Mouse (Mus musculus) hindbrain, postnatal 0 days (tissue): ENCODE data around the gene Zfp62. TPM values are rescaled to one million over a fixed set of nuclear protein-coding genes. Genes with fewer than 3 reads are reported as not detected.
A peak's percentile ranks its signal among the peaks of the same experiment; 100 is the strongest.

Experiments used
- ATAC-seq: fragments of 200-750 bp; cut with Nextera tagmentation; 2 replicates; pipeline ENCODE4 v1.8.0; 2017; ENCODE audit warnings: mild to moderate bottlenecking, moderate TSS enrichment, moderate library complexity
- DNase-seq: peaks from one replicate; pipeline ENCODE4 v3.0.0-alpha.2; 2015; ENCODE audit warnings: low spot score
- H3K27ac ChIP-seq: fragments of 300-500 bp; sonication (generic); 2 replicates; pipeline ENCODE4 v1.5.1; 2014; ENCODE audit warnings: mild to moderate bottlenecking
- H3K27me3 ChIP-seq: fragments of 300-500 bp; sonication (generic); 2 replicates; pipeline ENCODE4 v1.6.1; 2014; ENCODE audit warnings: low read length, mixed read lengths; ENCODE audit not compliant: insufficient read depth
- H3K36me3 ChIP-seq: fragments of 300-500 bp; sonication (generic); 2 replicates; pipeline ENCODE4 v1.6.1; 2014; ENCODE audit warnings: low read length, mixed read lengths; ENCODE audit not compliant: insufficient read depth
- H3K4me1 ChIP-seq: fragments of 300-500 bp; sonication (generic); 2 replicates; pipeline ENCODE4 v1.6.1; 2014; ENCODE audit warnings: antibody characterized with exemption, low read length, mixed read lengths; ENCODE audit not compliant: insufficient read depth
- H3K4me2 ChIP-seq: fragments of 300-500 bp; sonication (generic); 2 replicates; pipeline ENCODE4 v1.6.1; 2014; ENCODE audit warnings: low read depth, mild to moderate bottlenecking, low read length, moderate library complexity, mixed read lengths
- H3K4me3 ChIP-seq: fragments of 300-500 bp; sonication (generic); 2 replicates; pipeline ENCODE4 v1.5.1; 2014; ENCODE audit warnings: low read length
- H3K9ac ChIP-seq: fragments of 300-500 bp; sonication (generic); replicated peaks from 2 replicates; pipeline ENCODE4 v1.6.1; 2014; ENCODE audit warnings: mild to moderate bottlenecking, low read length, moderate library complexity, mixed read lengths
- H3K9me3 ChIP-seq: fragments of 300-500 bp; sonication (generic); 2 replicates; pipeline ENCODE4 v1.6.1; 2016; ENCODE audit warnings: low read length, mixed read lengths
- CTCF ChIP-seq: IDR thresholded peaks from 2 replicates; pipeline ENCODE4 v1.5.1; 2016; ENCODE audit warnings: antibody characterized with exemption, control low read depth, low read depth
- WGBS: fragments of 180-500 bp; shearing (Covaris S2); extraction: QIAGEN DNeasy Blood & Tissue Kit; methylation state at CpG from one replicate; pipeline ENCODE4 v1.1.7; 2014; 5-methylcytosine and 5-hydroxymethylcytosine counted together
- polyA plus RNA-seq: library from polyadenylated mRNA; unstranded; fragments of >200 nt; fragmentation: Nextera tagmentation; extraction: Ambion mirVana; gene quantifications from 2 replicates; pipeline ENCODE4 v1.2.1, GENCODE M21; 2015
- total RNA-seq: library from RNA; depleted of rRNA; stranded (reverse); fragments of >200 nt; gene quantifications from 2 replicates; pipeline ENCODE4 v1.2.3, GENCODE M21; 2014

Zfp62 gene
- total and polyA plus RNA-seq, 2 experiments from 2014 or later, result 25.0 to 25.8 TPM

DNA sequence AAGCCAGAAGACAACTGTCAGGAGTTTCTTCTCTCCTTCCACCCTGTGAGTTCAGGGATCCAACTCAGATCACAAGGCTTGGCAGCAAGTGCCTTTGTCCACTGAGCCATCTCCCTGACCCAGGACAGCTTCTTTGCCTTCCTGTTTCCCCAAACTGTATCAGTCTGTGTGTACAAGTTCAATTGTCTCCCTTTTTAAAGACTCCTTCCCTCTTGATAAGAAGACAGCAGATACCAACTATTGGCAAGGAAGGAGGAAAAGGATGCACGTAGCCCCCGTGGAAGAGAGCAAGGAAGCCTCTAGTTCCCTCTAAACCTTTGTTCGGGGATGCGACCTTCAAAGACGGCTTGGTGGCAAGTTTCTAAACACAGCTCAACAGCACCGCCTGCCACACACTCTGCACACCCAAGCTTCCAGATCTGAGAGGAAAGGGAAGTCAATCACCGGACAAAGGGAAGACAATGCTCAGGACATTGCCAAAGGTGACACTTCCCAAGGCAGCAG lies 7.2 kb upstream of the Zfp62 start:
- Histone ChIP-seq H3K4me3 (no peak overlapping the region), H3K36me3 (no peaks in the 10 kb centered on the region), H3K9ac (no peak overlapping the region), H3K4me2 (no peak overlapping the region), H3K27me3 (no peaks in the 10 kb centered on the region), H3K4me1 (no peaks in the 10 kb centered on the region), H3K9me3 (no peaks in the 10 kb centered on the region), H3K27ac (no peak overlapping the region)
- DNase-seq (no peak), ATAC-seq (no peak)
- WGBS, result 92% methylated on average over 7 of the region's 7 CpGs
- no peak for TF ChIP-seq CTCF

DNA sequence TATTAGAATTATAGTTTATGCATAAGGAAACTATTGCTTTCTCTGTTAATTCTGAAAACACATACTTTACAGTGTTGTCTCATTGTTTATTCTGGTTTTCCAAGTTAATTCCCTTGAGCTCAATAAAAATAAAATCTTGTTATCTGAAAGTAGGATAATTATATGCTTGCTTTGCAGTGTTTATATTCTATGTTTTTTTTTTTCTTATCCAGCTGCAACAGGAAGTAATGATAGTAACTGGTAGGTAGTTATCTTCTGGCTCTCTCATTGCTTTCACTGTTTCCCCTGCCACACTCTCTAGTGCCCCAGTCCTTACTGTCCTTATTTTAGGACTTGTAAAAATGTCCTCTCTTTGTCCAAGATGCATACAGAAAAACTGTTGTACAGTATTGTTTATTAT lies 2.4 kb upstream of the Zfp62 start:
- ATAC-seq, result no peak
- no peak overlapping the region for H3K4me2 ChIP-seq
- H3K36me3 ChIP-seq, result no peaks in the 10 kb centered on the region
- no peak for DNase-seq
- H3K27ac ChIP-seq, result no peak overlapping the region
- no peaks in the 10 kb centered on the region for H3K27me3 ChIP-seq
- TF ChIP-seq CTCF, result no peak
- H3K4me3 ChIP-seq, result no peak overlapping the region
- no peak overlapping the region for H3K9ac ChIP-seq
- H3K4me1 ChIP-seq, result peaks cover 10% of the 10 kb centered on the region
- no peaks in the 10 kb centered on the region for H3K9me3 ChIP-seq

DNA sequence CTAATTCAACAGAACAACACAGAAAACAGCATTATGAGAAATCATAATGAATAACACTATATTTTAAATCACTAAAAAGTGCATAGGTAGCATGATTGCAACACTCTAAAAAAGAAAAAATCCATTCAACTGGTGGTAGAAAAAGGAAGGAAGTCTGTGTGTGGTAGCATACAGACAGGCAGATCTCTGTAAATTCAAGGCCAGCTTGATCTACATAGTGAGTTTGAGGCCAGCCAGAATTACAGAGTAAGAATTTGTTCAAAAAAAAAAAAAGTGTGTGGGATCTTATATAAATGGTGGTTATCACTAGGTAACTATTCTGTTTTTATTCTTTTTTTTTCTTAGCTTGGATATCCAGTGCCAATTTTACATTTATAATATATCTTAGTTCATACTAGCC lies 1.9 kb upstream of the Zfp62 start:
- no peak overlapping the region for H3K9ac ChIP-seq
- peaks cover 11% of the 10 kb centered on the region for H3K4me1 ChIP-seq
- no peak for TF ChIP-seq CTCF
- ATAC-seq, result no peak
- no peaks in the 10 kb centered on the region for H3K9me3 ChIP-seq
- no peaks in the 10 kb centered on the region for H3K27me3 ChIP-seq
- DNase-seq, result no peak
- no peaks in the 10 kb centered on the region for H3K36me3 ChIP-seq
- no peak overlapping the region for H3K4me2 ChIP-seq
- no peak overlapping the region for H3K4me3 ChIP-seq
- H3K27ac ChIP-seq, result no peak overlapping the region

GRCm38 (mm10) chr11:49202071-49202470 lies 1.0 kb upstream of the Zfp62 start:
- 63% methylated on average over 2 of the region's 2 CpGs for WGBS
- no peak for TF ChIP-seq CTCF
- H3K4me1 ChIP-seq, result peaks cover 11% of the 10 kb centered on the region
- no peaks in the 10 kb centered on the region for H3K27me3 ChIP-seq
- DNase-seq (no peak), ATAC-seq (no peak)
- no peaks in the 10 kb centered on the region for H3K36me3 ChIP-seq
- peak overlapping the region; percentile 97 for H3K27ac ChIP-seq
- H3K4me3 ChIP-seq, result peak overlapping the region; percentile 92
- peak overlapping the region; percentile 97; the same call in 1 of the 2 replicates for H3K9ac ChIP-seq
- peak overlapping the region; percentile 88 for H3K4me2 ChIP-seq
- H3K9me3 ChIP-seq, result no peaks in the 10 kb centered on the region

DNA sequence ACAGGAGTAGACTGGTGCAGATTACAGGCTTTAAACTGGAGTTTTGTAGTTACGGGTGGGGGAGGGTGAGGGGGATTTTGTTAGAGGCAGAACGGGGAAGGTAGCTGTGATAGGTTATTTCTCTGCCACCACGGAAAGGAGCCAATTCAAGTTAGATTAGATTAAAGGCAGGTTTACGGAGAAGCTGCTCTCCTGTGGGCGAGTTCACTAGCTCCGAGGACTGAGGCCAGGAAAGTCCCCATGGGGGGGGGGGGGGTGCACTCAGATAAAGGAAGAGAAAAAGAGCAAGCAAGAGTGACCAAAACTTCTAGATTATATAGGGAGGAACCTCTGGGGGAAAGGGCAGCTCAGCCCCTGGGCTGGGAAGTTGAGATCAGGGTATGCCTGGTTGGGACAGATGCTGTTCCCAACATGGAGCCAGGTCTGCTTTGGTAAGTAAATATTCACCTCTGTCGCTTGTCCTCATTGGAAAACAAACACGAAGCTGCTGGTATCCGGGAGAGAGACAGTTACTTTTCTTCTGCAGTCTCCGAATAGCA lies 500 bp upstream of the Zfp62 start:
- peak overlapping the region; percentile 97 for H3K27ac ChIP-seq
- DNase-seq, result peak; percentile 4
- peaks cover 11% of the 10 kb centered on the region for H3K4me1 ChIP-seq
- 2% methylated on average over 10 of the region's 10 CpGs for WGBS
- peak; percentile 14; the same call in 1 of the 2 replicates for ATAC-seq
- H3K9me3 ChIP-seq, result no peaks in the 10 kb centered on the region
- peak overlapping the region; percentile 97 for H3K9ac ChIP-seq
- no peaks in the 10 kb centered on the region for H3K36me3 ChIP-seq
- peak overlapping the region; percentile 88 for H3K4me2 ChIP-seq
- no peaks in the 10 kb centered on the region for H3K27me3 ChIP-seq
- TF ChIP-seq CTCF, result no peak
- H3K4me3 ChIP-seq, result peak overlapping the region; percentile 92

DNA sequence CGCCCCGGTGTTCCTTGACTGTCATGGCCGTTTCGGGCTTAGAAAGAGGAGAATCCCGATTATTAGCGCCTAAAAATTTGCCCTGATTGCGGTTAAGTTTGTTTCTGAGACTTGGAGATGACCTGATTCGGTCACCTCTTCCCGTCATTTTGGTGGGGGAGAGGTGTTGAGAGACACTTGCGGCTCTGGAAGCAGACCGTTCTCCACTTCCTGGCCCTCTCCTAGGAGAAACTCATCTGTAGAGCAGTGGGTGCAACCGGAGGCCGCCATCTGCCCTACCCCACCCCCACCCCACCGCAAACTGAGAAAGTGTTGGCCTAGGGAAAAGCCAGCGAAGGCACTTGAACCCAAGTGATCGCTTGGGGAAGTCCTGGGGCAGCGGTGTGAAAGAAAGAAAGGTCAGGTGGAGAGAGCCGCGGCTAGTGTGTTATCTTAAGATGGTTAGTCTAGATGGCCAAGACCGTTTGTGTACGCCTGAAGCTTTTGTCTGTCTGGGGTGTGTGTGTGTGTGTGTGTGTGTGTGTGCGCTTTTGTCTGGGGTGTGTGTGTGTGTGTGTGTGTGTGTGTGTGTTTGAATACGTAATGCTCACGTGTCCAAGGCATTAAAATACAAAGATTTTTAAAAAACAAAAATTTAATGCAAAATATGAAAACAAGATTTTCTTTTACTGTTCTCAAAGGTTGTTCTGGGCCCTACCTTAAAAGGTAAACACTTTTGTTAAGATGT lies 842 bp downstream of the Zfp62 start:
- H3K4me3 ChIP-seq, result peak overlapping the region; percentile 92
- under 1% methylated on average over 24 of the region's 24 CpGs for WGBS
- no peak for TF ChIP-seq CTCF
- no peaks in the 10 kb centered on the region for H3K9me3 ChIP-seq
- peak overlapping the region; percentile 88 for H3K4me2 ChIP-seq
- DNase-seq (peak; percentile 59), ATAC-seq (peak; percentile 83)
- peaks cover 11% of the 10 kb centered on the region for H3K4me1 ChIP-seq
- peak overlapping the region; percentile 97 for H3K27ac ChIP-seq
- H3K9ac ChIP-seq, result peak overlapping the region; percentile 97
- H3K27me3 ChIP-seq, result no peaks in the 10 kb centered on the region
- H3K36me3 ChIP-seq, result no peaks in the 10 kb centered on the region

- Histone ChIP-seq H3K27me3 (no peaks in the 10 kb centered on the region), H3K4me1 (peaks cover 11% of the 10 kb centered on the region), H3K4me3 (no peak overlapping the region), H3K27ac (no peak overlapping the region), H3K4me2 (peak overlapping the region; percentile 88), H3K36me3 (no peaks in the 10 kb centered on the region), H3K9me3 (no peaks in the 10 kb centered on the region), H3K9ac (no peak overlapping the region)
- ATAC-seq (no peak), DNase-seq (no peak)
- WGBS, result 84% methylated on average over 6 of the region's 6 CpGs
- TF ChIP-seq CTCF, result no peak
Observed at GRCm38 (mm10) chr11:49205080-49205590, 2.0 kb downstream of the Zfp62 start.
